Comparison of ENCODE assay signal across 22 mouse cellular contexts in the genomic region with DNA sequence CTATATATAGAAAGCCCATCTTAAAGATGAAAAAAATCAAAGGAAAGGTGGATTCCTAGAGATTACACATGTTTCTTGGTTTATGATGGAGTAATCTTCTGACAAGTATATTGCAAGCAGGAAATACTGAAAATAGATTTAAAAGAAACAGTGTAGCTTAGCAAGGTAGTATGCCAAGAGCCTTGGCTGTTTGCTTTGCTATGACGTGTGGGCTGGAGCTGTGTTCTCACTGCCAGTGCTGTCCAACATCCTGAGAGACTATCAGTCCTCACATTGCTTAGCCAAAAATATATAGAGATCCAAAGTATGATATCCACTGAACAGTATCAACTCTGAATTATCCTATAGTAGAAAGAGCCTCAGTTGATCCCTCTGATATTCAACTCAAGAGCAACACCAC. TPM values are rescaled to one million over a fixed set of nuclear protein-coding genes. Genes with fewer than 3 reads are reported as not detected.
"Had no signal": no experiment of that assay in that cellular context is flagged by ENCODE, and none has a peak within 500 bp of the region (broad histone marks: within the 10 kb centered on the region; RNA-seq: fewer than 3 reads in every experiment).

No protein-coding gene starts in this region.

- H3K9me3 ChIP-seq: limb, embryonic 12.5 days; limb, embryonic 15.5 days; lung, embryonic 15.5 days; megakaryocyte, embryonic 14.5 days; midbrain, embryonic 10.5 days; midbrain, embryonic 13.5 days; neural tube, embryonic 13.5 days had no signal

- H3K4me3 ChIP-seq: layer of hippocampus, adult 2 months; limb, embryonic 12.5 days; limb, embryonic 15.5 days; lung, embryonic 15.5 days; megakaryocyte, embryonic 14.5 days; midbrain, embryonic 10.5 days; midbrain, embryonic 13.5 days; myocyte; neural tube, embryonic 13.5 days had no signal

- H3K27me3 ChIP-seq: limb, embryonic 12.5 days; limb, embryonic 15.5 days; lung, embryonic 15.5 days; megakaryocyte, embryonic 14.5 days; midbrain, embryonic 13.5 days; neural tube, embryonic 13.5 days had no signal

- H3K36me3 ChIP-seq: limb, embryonic 12.5 days; limb, embryonic 15.5 days; lung, embryonic 15.5 days; midbrain, embryonic 10.5 days; midbrain, embryonic 13.5 days; neural tube, embryonic 13.5 days had no signal

- H3K27ac ChIP-seq: kidney, postnatal 0 days; layer of hippocampus, adult 2 months; limb, embryonic 12.5 days; limb, embryonic 15.5 days; liver, embryonic 14.5 days; lung, embryonic 15.5 days; midbrain, embryonic 10.5 days; midbrain, embryonic 13.5 days; neural tube, embryonic 13.5 days had no signal

- DNase-seq: kidney, adult 2 months; kidney, postnatal 25 days; layer of hippocampus, adult 9-11 months; left cerebral cortex, postnatal 4 days; lung, adult 18-20 months; lung, postnatal 10 days; lung, postnatal 36 days; retina, postnatal 1 day; thymus, postnatal 25 days had no signal

- H3K4me1 ChIP-seq: limb, embryonic 12.5 days; limb, embryonic 15.5 days; lung, embryonic 15.5 days; megakaryocyte, embryonic 14.5 days; midbrain, embryonic 10.5 days; midbrain, embryonic 13.5 days; neural tube, embryonic 13.5 days had no signal

RNA-seq across cellular contexts. Expression of gene Bche, which starts 9.3 kb away (rescaled TPM):
- total RNA-seq: monocyte, adult 5-6 weeks; neutrophil, adult 5-6 weeks had no signal
